Comparison of ENCODE assay signal across 8 mouse cellular contexts in genomic region chr7:18926041-18926790, GRCm38 (mm10). TPM values are rescaled to one million over a fixed set of nuclear protein-coding genes. Genes with fewer than 3 reads are reported as not detected.
DNase-seq lines count a peak whose midpoint lies in the region; ATAC-seq lines count a peak whose summit lies in the region.

No protein-coding gene starts in this region.

- H3K36me3 ChIP-seq in heart, embryonic 10.5 days = no peaks in the 10 kb centered on the region
- no peaks in the 10 kb centered on the region for H3K36me3 ChIP-seq in lung, embryonic 16.5 days (ENCODE audit: control insufficient read depth, insufficient read depth, low read length)
- no peaks in the 10 kb centered on the region for H3K36me3 ChIP-seq in stomach, embryonic 15.5 days

- peak overlapping the region; percentile 82 for H3K27ac ChIP-seq in heart, embryonic 10.5 days
- peak overlapping the region; percentile 31; the same call in 1 of the 2 replicates for H3K27ac ChIP-seq in lung, embryonic 16.5 days (ENCODE audit: low read length)
- H3K27ac ChIP-seq in stomach, embryonic 15.5 days = no peak overlapping the region

- peak; percentile 52 for DNase-seq in left cerebral cortex, postnatal 4 days
- DNase-seq in left cerebral cortex, postnatal 36 days (ENCODE audit: low spot score in 2 of 2) = no peak
- DNase-seq in cerebellum, adult 9-11 months = peak; percentile 78
- no peak for DNase-seq in heart, embryonic 10.5 days (ENCODE audit: low spot score)
- peak; percentile 44 to 46 for DNase-seq in kidney, adult 8-10 months
- DNase-seq in urinary bladder, postnatal 4 days (ENCODE audit: low spot score in 2 of 2) = no peak

- WGBS in heart, embryonic 10.5 days = 3% methylated on average over 42 of the region's 42 CpGs
- 2% methylated on average over 26 of the region's 42 CpGs for WGBS in lung, embryonic 16.5 days
- 3% methylated on average over 38 of the region's 42 CpGs for WGBS in stomach, embryonic 15.5 days

- ATAC-seq in lung, embryonic 16.5 days (ENCODE audit: low read depth) = peak; percentile 41
- ATAC-seq in stomach, embryonic 15.5 days (ENCODE audit: insufficient read depth, low FRiP score, low read depth) = peak; percentile 18; the same call in 1 of the 2 replicates

- H3K9me3 ChIP-seq in heart, embryonic 10.5 days = no peaks in the 10 kb centered on the region
- no peaks in the 10 kb centered on the region for H3K9me3 ChIP-seq in lung, embryonic 16.5 days (ENCODE audit: control insufficient read depth, low read length)
- no peaks in the 10 kb centered on the region for H3K9me3 ChIP-seq in stomach, embryonic 15.5 days

- H3K27me3 ChIP-seq in heart, embryonic 10.5 days (ENCODE audit: insufficient read depth, poor library complexity, severe bottlenecking) = peaks cover 73% of the 10 kb centered on the region
- peaks cover 30% of the 10 kb centered on the region for H3K27me3 ChIP-seq in lung, embryonic 16.5 days (ENCODE audit: control insufficient read depth, insufficient read depth, low read depth, low read length)
- peaks cover 44% of the 10 kb centered on the region for H3K27me3 ChIP-seq in stomach, embryonic 15.5 days (replicated peaks)

- H3K4me1 ChIP-seq in heart, embryonic 10.5 days = peaks cover 20% of the 10 kb centered on the region
- peaks cover 6% of the 10 kb centered on the region for H3K4me1 ChIP-seq in lung, embryonic 16.5 days (replicated peaks; ENCODE audit: control insufficient read depth, insufficient read depth, low read length)
- peaks cover 9% of the 10 kb centered on the region for H3K4me1 ChIP-seq in stomach, embryonic 15.5 days

- H3K4me3 ChIP-seq in heart, embryonic 10.5 days = peak overlapping the region; percentile 73
- peak overlapping the region; percentile 61 for H3K4me3 ChIP-seq in lung, embryonic 16.5 days (ENCODE audit: low read length)
- peak overlapping the region; percentile 51 for H3K4me3 ChIP-seq in stomach, embryonic 15.5 days (replicated peaks)

- peak overlapping the region; percentile 73 for H3K9ac ChIP-seq in lung, embryonic 16.5 days (ENCODE audit: low read length)
- 0 out of 2 replicates have a peak overlapping the region, but pooled peaks have one; percentile 22 for H3K9ac ChIP-seq in stomach, embryonic 15.5 days

- H3K4me2 ChIP-seq in lung, embryonic 16.5 days (ENCODE audit: low read depth, low read length) = peak overlapping the region; percentile 82
- peak overlapping the region; percentile 94 for H3K4me2 ChIP-seq in stomach, embryonic 15.5 days

- intact Hi-C loops in left cerebral cortex, postnatal 4 days (cut with DNase I) = no loop called here
- intact Hi-C loops in left cerebral cortex, postnatal 36 days (cut with DNase I) = loop anchor here (5.0 kb wide), 1 partner anchor 36 kb away; no protein-coding TSS in a partner anchor

RNA-seq across cellular contexts. Expression of gene Nova2, which starts 0.5 kb away (rescaled TPM):
- total RNA-seq in left cerebral cortex, postnatal 4 days (2021) = 100 to 1,000 TPM; 152 to 154 TPM
- 10 to 100 TPM; 75.3 to 88.8 TPM for total RNA-seq in left cerebral cortex, postnatal 36 days (2021)
- polyA plus RNA-seq in heart, embryonic 10.5 days (2016; fragmentation: Nextera tagmentation; extraction: Ambion mirVana) = 0.53 and 0.57 TPM in 2 replicates
- 0.89 and 0.99 TPM in 2 replicates for polyA plus RNA-seq in lung, embryonic 16.5 days (2015; fragmentation: Nextera tagmentation; extraction: Ambion mirVana)
- 0.63 TPM in 2 replicates for polyA plus RNA-seq in stomach, embryonic 15.5 days (2015; fragmentation: Nextera tagmentation; extraction: Ambion mirVana)

RNA-seq across cellular contexts. Expression of gene Ccdc61, which starts 16.0 kb away (rescaled TPM):
- 10 to 100 TPM; 16.0 to 23.3 TPM for total RNA-seq in left cerebral cortex, postnatal 4 days (2021)
- 10 to 100 TPM; 10.6 to 11.0 TPM for total RNA-seq in left cerebral cortex, postnatal 36 days (2021)
- 26.9 and 29.4 TPM in 2 replicates for polyA plus RNA-seq in heart, embryonic 10.5 days (2016; fragmentation: Nextera tagmentation; extraction: Ambion mirVana)
- 30.8 and 32.7 TPM in 2 replicates for polyA plus RNA-seq in lung, embryonic 16.5 days (2015; fragmentation: Nextera tagmentation; extraction: Ambion mirVana)
- polyA plus RNA-seq in stomach, embryonic 15.5 days (2015; fragmentation: Nextera tagmentation; extraction: Ambion mirVana) = 26.1 and 29.2 TPM in 2 replicates

RNA-seq across cellular contexts. Expression of gene Pglyrp1, which starts 55.1 kb away (rescaled TPM):
- 10 to 100 TPM; 16.1 to 16.8 TPM for total RNA-seq in left cerebral cortex, postnatal 4 days (2021)
- total RNA-seq in left cerebral cortex, postnatal 36 days (2021) = 10 to 100 TPM; 20.5 to 21.9 TPM
- polyA plus RNA-seq in heart, embryonic 10.5 days (2016; fragmentation: Nextera tagmentation; extraction: Ambion mirVana) = 0.26 and 0.43 TPM in 2 replicates
- polyA plus RNA-seq in lung, embryonic 16.5 days (2015; fragmentation: Nextera tagmentation; extraction: Ambion mirVana) = 12.5 and 18.1 TPM in 2 replicates
- 58.2 and 79.2 TPM in 2 replicates for polyA plus RNA-seq in stomach, embryonic 15.5 days (2015; fragmentation: Nextera tagmentation; extraction: Ambion mirVana)

Comparison
In these comparisons a context has a peak if more than half of its experiments do, and no peak if none do; other contexts are left out.
1. DNase-seq: peak in left cerebral cortex, postnatal 4 days (single experiment), cerebellum, adult 9-11 months (single experiment) and kidney, adult 8-10 months (2 of 2); none in left cerebral cortex, postnatal 36 days (0 of 2), heart, embryonic 10.5 days (single experiment) and urinary bladder, postnatal 4 days (0 of 2).
2. Peak in every context shown above with its lines, with median percentiles within 50 percentile points of each other: H3K4me3 ChIP-seq.